Mouse (Mus musculus) midbrain, postnatal 0 days (tissue): ENCODE results near the gene Atp8b4. TPM values are rescaled to one million over a fixed set of nuclear protein-coding genes. Genes with fewer than 3 reads are reported as not detected.
A peak's percentile ranks its signal among the peaks of the same experiment; 100 is the strongest.

Experiments
- ATAC-seq: fragments of 200-750 bp; cut with Nextera tagmentation; 2 replicates; pipeline ENCODE4 v1.8.0; 2017; ENCODE audit warnings: moderate number of reproducible peaks, mild to moderate bottlenecking, moderate TSS enrichment, moderate library complexity; ENCODE audit not compliant: low FRiP score
- DNase-seq: peaks from one replicate; pipeline ENCODE4 v3.0.0-alpha.2; 2015; ENCODE audit warnings: low spot score
- H3K27ac ChIP-seq: fragments of 300-500 bp; sonication (generic); 2 replicates; pipeline ENCODE4 v1.5.1; 2014; ENCODE audit warnings: low read depth, mild to moderate bottlenecking, low read length, mixed read lengths
- H3K27me3 ChIP-seq: fragments of 300-500 bp; sonication (generic); 2 replicates; pipeline ENCODE4 v1.6.1; 2014; ENCODE audit warnings: low read length, control low read depth, mixed read lengths; ENCODE audit not compliant: insufficient read depth
- H3K36me3 ChIP-seq: fragments of 300-500 bp; sonication (generic); 2 replicates; pipeline ENCODE4 v1.6.1; 2014; ENCODE audit warnings: low read length, control low read depth, mixed read lengths; ENCODE audit not compliant: insufficient read depth
- H3K4me1 ChIP-seq: fragments of 300-500 bp; sonication (generic); 2 replicates; pipeline ENCODE4 v1.6.1; 2014; ENCODE audit warnings: mild to moderate bottlenecking, control low read depth, antibody characterized with exemption, low read length, mixed read lengths; ENCODE audit not compliant: insufficient read depth
- H3K4me2 ChIP-seq: fragments of 300-500 bp; sonication (generic); 2 replicates; pipeline ENCODE4 v1.6.1; 2014; ENCODE audit warnings: low read depth, mild to moderate bottlenecking, low read length, mixed read lengths; ENCODE audit not compliant: poor library complexity, severe bottlenecking
- H3K4me3 ChIP-seq: fragments of 300-500 bp; sonication (generic); 2 replicates; pipeline ENCODE4 v1.5.1; 2014; ENCODE audit warnings: low read depth, mild to moderate bottlenecking, low read length, moderate library complexity
- H3K9ac ChIP-seq: fragments of 300-500 bp; sonication (generic); replicated peaks from 2 replicates; pipeline ENCODE4 v1.6.1; 2014; ENCODE audit warnings: mild to moderate bottlenecking, low read length, moderate library complexity, mixed read lengths; ENCODE audit not compliant: poor library complexity, severe bottlenecking
- H3K9me3 ChIP-seq: fragments of 300-500 bp; sonication (generic); 2 replicates; pipeline ENCODE4 v1.6.1; 2016; ENCODE audit warnings: low read length, control low read depth
- CTCF ChIP-seq: IDR thresholded peaks from 2 replicates; pipeline ENCODE4 v1.5.1; 2016; ENCODE audit warnings: antibody characterized with exemption, mild to moderate bottlenecking
- WGBS: fragments of 180-500 bp; shearing (Covaris S2); extraction: QIAGEN DNeasy Blood & Tissue Kit; methylation state at CpG from one replicate; pipeline ENCODE4 v1.1.7; 2014; 5-methylcytosine and 5-hydroxymethylcytosine counted together
- polyA plus RNA-seq: library from polyadenylated mRNA; unstranded; fragments of >200 nt; fragmentation: Nextera tagmentation; extraction: Ambion mirVana; gene quantifications from 2 replicates; pipeline ENCODE4 v1.2.1, GENCODE M21; 2015
- total RNA-seq: library from RNA; depleted of rRNA; stranded (reverse); fragments of >200 nt; gene quantifications from 2 replicates; pipeline ENCODE4 v1.2.3, GENCODE M21; 2014

Gene Atp8b4
- total and polyA plus RNA-seq, 2 experiments from 2014 or later, result 0.22 TPM; not detected in 1

- H3K9ac ChIP-seq, result no peak overlapping the region
- H3K27me3 ChIP-seq, result no peaks in the 10 kb centered on the region
- DNase-seq, result peak; percentile 24
- no peaks in the 10 kb centered on the region for H3K9me3 ChIP-seq
- no peak overlapping the region for H3K4me2 ChIP-seq
- H3K4me1 ChIP-seq, result no peaks in the 10 kb centered on the region
- no peaks in the 10 kb centered on the region for H3K36me3 ChIP-seq
- ATAC-seq, result no peak
- no peak overlapping the region for H3K4me3 ChIP-seq
- H3K27ac ChIP-seq, result no peak overlapping the region
- TF ChIP-seq CTCF, result no peak
- WGBS, result 92% methylated on average over 7 of the region's 7 CpGs
These were observed 22.9 kb downstream of the Atp8b4 start for GRCm38 (mm10) chr2:126477556-126477955.

GRCm38 (mm10) chr2:126475681-126476410 lies 24.6 kb downstream of the Atp8b4 start:
- no peak for TF ChIP-seq CTCF
- no peak overlapping the region for H3K4me3 ChIP-seq
- H3K27me3 ChIP-seq, result no peaks in the 10 kb centered on the region
- H3K4me2 ChIP-seq, result no peak overlapping the region
- no peak overlapping the region for H3K9ac ChIP-seq
- H3K36me3 ChIP-seq, result no peaks in the 10 kb centered on the region
- H3K4me1 ChIP-seq, result no peaks in the 10 kb centered on the region
- no peak overlapping the region for H3K27ac ChIP-seq
- DNase-seq (no peak), ATAC-seq (no peak)
- no peaks in the 10 kb centered on the region for H3K9me3 ChIP-seq
- WGBS, result 89% methylated on average over 11 of the region's 11 CpGs

GRCm38 (mm10) chr2:126474019-126474418 lies 26.5 kb downstream of the Atp8b4 start:
- H3K9me3 ChIP-seq, result no peaks in the 10 kb centered on the region
- no peak overlapping the region for H3K4me3 ChIP-seq
- TF ChIP-seq CTCF, result no peak
- no peak overlapping the region for H3K4me2 ChIP-seq
- H3K27me3 ChIP-seq, result no peaks in the 10 kb centered on the region
- 93% methylated on average over 6 of the region's 6 CpGs for WGBS
- DNase-seq, result no peak
- no peak overlapping the region for H3K27ac ChIP-seq
- H3K4me1 ChIP-seq, result no peaks in the 10 kb centered on the region
- ATAC-seq, result no peak
- no peaks in the 10 kb centered on the region for H3K36me3 ChIP-seq
- no peak overlapping the region for H3K9ac ChIP-seq

GRCm38 (mm10) chr2:126472836-126473235 lies 27.6 kb downstream of the Atp8b4 start:
- H3K27me3 ChIP-seq, result no peaks in the 10 kb centered on the region
- no peaks in the 10 kb centered on the region for H3K4me1 ChIP-seq
- no peak overlapping the region for H3K4me3 ChIP-seq
- no peak overlapping the region for H3K4me2 ChIP-seq
- no peak for DNase-seq
- no peak overlapping the region for H3K9ac ChIP-seq
- H3K36me3 ChIP-seq, result no peaks in the 10 kb centered on the region
- H3K9me3 ChIP-seq, result no peaks in the 10 kb centered on the region
- ATAC-seq, result no peak
- WGBS, result 82% methylated on average over 5 of the region's 5 CpGs
- no peak for TF ChIP-seq CTCF
- no peak overlapping the region for H3K27ac ChIP-seq

- Histone ChIP-seq H3K27ac (no peak overlapping the region), H3K4me1 (no peaks in the 10 kb centered on the region), H3K9ac (no peak overlapping the region), H3K27me3 (no peaks in the 10 kb centered on the region), H3K4me3 (no peak overlapping the region), H3K9me3 (no peaks in the 10 kb centered on the region), H3K4me2 (no peak overlapping the region), H3K36me3 (no peaks in the 10 kb centered on the region)
- DNase-seq (no peak), ATAC-seq (no peak)
- 87% methylated on average over 4 of the region's 4 CpGs for WGBS
- TF ChIP-seq CTCF, result no peak
These were observed 32.7 kb downstream of the Atp8b4 start for GRCm38 (mm10) chr2:126467790-126468189.

- ATAC-seq, result no peak
These were observed 33.9 kb downstream of the Atp8b4 start for GRCm38 (mm10) chr2:126466391-126467134.

More at GRCm38 (mm10) chr2:126466391-126467134, 33.9 kb downstream of the Atp8b4 start:
- WGBS, result 83% methylated on average over 13 of the region's 13 CpGs
- Histone ChIP-seq H3K4me3 (no peak overlapping the region), H3K27ac (no peak overlapping the region), H3K27me3 (no peaks in the 10 kb centered on the region), H3K4me1 (no peaks in the 10 kb centered on the region), H3K9me3 (no peaks in the 10 kb centered on the region), H3K36me3 (no peaks in the 10 kb centered on the region), H3K9ac (no peak overlapping the region), H3K4me2 (no peak overlapping the region)
- TF ChIP-seq CTCF, result no peak
- no peak for DNase-seq
